Mouse (Mus musculus) left cerebral cortex, adult 11 months (tissue): ENCODE results near the gene Gm16253.

ENCODE experiments used
- DNase-seq: peaks from one replicate; pipeline ENCODE4 v3.0.0; 2022; ENCODE audit warnings: low spot score

The Gm16253 gene

GRCm38 (mm10) chr3:96576690-96577541 lies at the start of gene Gm16253:
Gm16253 (plus strand) TSS chr3:96576984.
- peak; percentile 87 for DNase-seq

GRCm38 (mm10) chr3:96528506-96528905 lies 48.3 kb upstream of the Gm16253 start:
- no peak for DNase-seq

GRCm38 (mm10) chr3:96532050-96532449 lies 44.7 kb upstream of the Gm16253 start:
- DNase-seq, result no peak

- DNase-seq, result no peak
Observed at GRCm38 (mm10) chr3:96534300-96534699, 42.5 kb upstream of the Gm16253 start.

GRCm38 (mm10) chr3:96539316-96539715 lies 37.5 kb upstream of the Gm16253 start:
- no peak for DNase-seq

- DNase-seq, result no peak
Observed at GRCm38 (mm10) chr3:96540740-96541139, 36.0 kb upstream of the Gm16253 start.

- no peak for DNase-seq
Observed at GRCm38 (mm10) chr3:96541328-96542078, 35.3 kb upstream of the Gm16253 start.

- no peak for DNase-seq
Observed at GRCm38 (mm10) chr3:96542554-96542953, 34.2 kb upstream of the Gm16253 start.

GRCm38 (mm10) chr3:96543345-96543744 lies 33.4 kb upstream of the Gm16253 start:
- no peak for DNase-seq

GRCm38 (mm10) chr3:96545565-96545964 lies 31.2 kb upstream of the Gm16253 start:
- no peak for DNase-seq

GRCm38 (mm10) chr3:96546880-96547279 lies 29.9 kb upstream of the Gm16253 start:
- DNase-seq, result no peak

- DNase-seq, result peak; percentile 41
Observed at GRCm38 (mm10) chr3:96547389-96547960, 29.3 kb upstream of the Gm16253 start.

GRCm38 (mm10) chr3:96548824-96549223 lies 28.0 kb upstream of the Gm16253 start:
- DNase-seq, result no peak

- DNase-seq, result no peak
Observed at GRCm38 (mm10) chr3:96549346-96549745, 27.4 kb upstream of the Gm16253 start.

GRCm38 (mm10) chr3:96551203-96551602 lies 25.6 kb upstream of the Gm16253 start:
- DNase-seq, result no peak

GRCm38 (mm10) chr3:96551890-96552289 lies 24.9 kb upstream of the Gm16253 start:
- DNase-seq, result no peak

GRCm38 (mm10) chr3:96553601-96554000 lies 23.2 kb upstream of the Gm16253 start:
- no peak for DNase-seq

- no peak for DNase-seq
Observed at GRCm38 (mm10) chr3:96554251-96554650, 22.5 kb upstream of the Gm16253 start.

GRCm38 (mm10) chr3:96555041-96555596 lies 21.7 kb upstream of the Gm16253 start:
- no peak for DNase-seq

- DNase-seq, result no peak
Observed at GRCm38 (mm10) chr3:96555999-96556614, 20.7 kb upstream of the Gm16253 start.

- no peak for DNase-seq
Observed at GRCm38 (mm10) chr3:96556651-96557635, 19.8 kb upstream of the Gm16253 start.
